Mouse (Mus musculus): ENCODE results near the gene Gsk3b. TPM values are rescaled to one million over a fixed set of nuclear protein-coding genes. Genes with fewer than 3 reads are reported as not detected.

Gene Gsk3b
- 93.3 TPM for polyA plus RNA-seq (2017; shearing (Covaris generic))

GRCm38 (mm10) chr16:38088629-38089446 lies at the start of gene Gsk3b:
Gene Gsk3b, plus strand, starts transcription at chr16:38089001.

GRCm38 (mm10) chr16:38294685-38295348 lies 206.0 kb downstream of the Gsk3b start, which contains the start of gene Nr1i2:
Gene Nr1i2, minus strand, starts transcription at chr16:38294824.

Other genes starting within 250 kb of the Gsk3b start
- not detected for gene Gm36028, start 227.9 kb upstream of the Gsk3b start, polyA plus RNA-seq (2017; shearing (Covaris generic))
- 22.0 TPM for gene Lrrc58, start 220.6 kb upstream of the Gsk3b start, polyA plus RNA-seq (2017; shearing (Covaris generic))
- not detected for gene Gpr156, start 172.5 kb upstream of the Gsk3b start, polyA plus RNA-seq (2017; shearing (Covaris generic))
- not detected for gene Nr1i2, start 205.8 kb downstream of the Gsk3b start, polyA plus RNA-seq (2017; shearing (Covaris generic))